Mouse (Mus musculus): ENCODE data around the gene Olfr1124.
"Not testable (repeated sequence)": the region's sequence is repeated elsewhere in the genome, so short reads cannot be mapped to it uniquely, and the experiment has no call there.

The Olfr1124 gene

GRCm38 (mm10) chr2:87429975-87430374, at the start of gene Olfr1124:
Olfr1124 (plus strand) TSS chr2:87430275.
- in situ Hi-C loops (cut with MseI, MboI), result no loop called here

GRCm38 (mm10) chr2:87383935-87384334, 46.1 kb upstream of the Olfr1124 start:
- in situ Hi-C loops (cut with MseI, MboI), result no loop called here

DNA sequence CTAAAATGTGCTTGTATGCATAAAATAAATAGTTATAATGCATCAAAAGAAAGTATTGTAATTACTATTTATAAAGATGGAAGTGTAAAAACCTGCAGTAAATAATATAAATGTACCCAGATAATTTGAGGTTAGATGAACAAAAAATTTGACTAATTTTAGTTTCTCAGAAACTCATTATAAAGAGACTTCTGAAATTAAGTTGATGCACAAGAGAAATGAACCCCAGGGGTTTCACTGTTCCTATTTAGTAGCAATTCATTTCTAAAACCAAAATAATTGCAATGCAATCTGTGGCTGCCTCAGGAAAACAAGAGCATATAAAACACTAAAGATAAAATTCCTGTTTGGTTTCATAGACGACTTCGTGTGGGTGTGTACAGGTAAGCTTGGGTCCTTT, 44.5 kb upstream of the Olfr1124 start, which contains the start of gene Olfr1122:
Gene Olfr1122 (plus strand): TSS at position 301 of the 400 bp plus-strand sequence.
- in situ Hi-C loops (cut with MseI, MboI), result no loop called here

GRCm38 (mm10) chr2:87393605-87394004, 36.5 kb upstream of the Olfr1124 start:
- in situ Hi-C loops (cut with MseI, MboI), result not testable (repeated sequence)

DNA sequence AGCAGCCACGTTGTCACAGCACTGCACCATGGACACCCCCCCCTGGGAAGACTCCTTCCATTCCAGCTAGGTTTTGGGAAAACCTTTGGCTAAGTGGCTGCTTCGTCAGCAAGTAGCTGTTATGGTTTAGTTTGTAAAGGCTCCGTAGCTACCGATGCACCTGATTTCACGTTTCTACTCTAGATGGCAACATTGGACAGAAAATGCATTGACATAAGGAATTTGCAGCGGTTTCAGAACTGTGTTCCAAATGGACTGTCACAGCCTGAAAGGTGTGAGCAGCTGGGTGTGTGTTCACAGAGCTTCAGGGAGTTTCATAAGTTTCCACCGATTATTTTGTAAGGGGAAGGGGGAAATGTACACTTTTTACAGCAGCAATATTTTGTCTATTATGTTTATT, 35.4 kb upstream of the Olfr1124 start:
- in situ Hi-C loops (cut with MseI, MboI), result not testable (repeated sequence)

GRCm38 (mm10) chr2:87416335-87416734, 13.7 kb upstream of the Olfr1124 start, which contains the start of gene Olfr1123:
Olfr1123 (plus strand) TSS chr2:87416635.
- in situ Hi-C loops (cut with MseI, MboI), result no loop called here

DNA sequence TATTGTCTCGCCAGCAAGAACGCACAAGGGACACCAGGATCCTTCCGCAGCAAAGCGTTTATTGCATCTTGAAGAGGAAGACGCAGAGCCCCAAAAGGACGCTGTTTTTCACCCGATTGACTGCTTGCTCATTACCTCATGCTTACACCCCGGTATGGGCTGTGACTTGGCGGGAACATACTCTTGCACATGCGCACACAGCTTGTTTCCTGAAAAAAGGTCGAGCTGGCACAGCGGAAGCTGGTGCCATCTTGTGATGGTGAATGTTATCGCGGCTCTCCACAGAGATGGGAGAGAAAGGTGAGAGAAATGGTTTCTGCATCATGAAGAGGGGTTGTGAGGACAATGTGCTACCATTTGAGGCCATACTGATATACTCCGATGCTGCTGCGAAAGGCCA, 7.7 kb downstream of the Olfr1124 start:
- in situ Hi-C loops (cut with MseI, MboI), result no loop called here

- in situ Hi-C loops (cut with MseI, MboI), result no loop called here
Observed at GRCm38 (mm10) chr2:87453662-87454061, 23.6 kb downstream of the Olfr1124 start, which contains the start of gene Olfr1126. Olfr1126 (plus strand) TSS chr2:87453962.

DNA sequence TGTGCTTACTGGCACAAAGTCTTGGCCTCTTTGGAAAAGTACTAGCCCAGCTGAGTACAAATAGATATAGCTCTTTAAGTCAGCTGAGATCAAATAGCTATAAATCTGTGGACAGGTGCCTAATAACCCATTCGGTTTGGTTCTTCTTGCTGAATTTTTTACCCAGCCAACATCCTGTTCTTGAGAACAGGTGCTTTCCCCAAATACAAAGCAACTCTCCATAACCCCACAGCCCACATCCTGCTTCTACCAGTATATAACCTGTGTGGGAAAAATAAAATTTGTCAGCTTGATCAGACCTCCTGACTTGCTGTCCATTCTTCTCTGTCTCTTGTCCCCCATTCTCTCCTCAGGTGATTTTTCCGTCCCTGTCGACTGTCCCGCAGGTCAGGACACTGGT, 31.7 kb downstream of the Olfr1124 start:
- in situ Hi-C loops (cut with MseI, MboI), result no loop called here

GRCm38 (mm10) chr2:87480207-87480606, 50.1 kb downstream of the Olfr1124 start:
- in situ Hi-C loops (cut with MseI, MboI), result no loop called here

DNA sequence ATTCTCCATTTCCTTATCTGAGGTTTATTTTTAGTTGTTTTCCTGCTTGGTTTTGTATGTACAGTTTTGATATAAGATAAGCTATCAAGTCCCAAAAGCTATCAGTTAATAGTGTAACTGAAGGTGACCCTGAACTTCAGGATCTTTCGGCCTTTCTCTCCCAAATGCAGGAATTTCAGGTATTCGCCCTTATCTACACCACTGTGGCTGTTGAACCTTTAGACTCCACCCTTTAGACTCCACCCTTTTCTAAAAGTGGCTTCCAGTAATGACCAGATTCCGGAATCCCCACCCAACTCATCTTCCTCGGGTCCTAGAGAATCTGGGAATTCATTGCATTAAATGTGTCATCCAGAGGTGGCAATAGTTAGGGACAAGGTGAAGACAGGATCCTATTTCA, 51.1 kb downstream of the Olfr1124 start:
- in situ Hi-C loops (cut with MseI, MboI), result no loop called here

DNA sequence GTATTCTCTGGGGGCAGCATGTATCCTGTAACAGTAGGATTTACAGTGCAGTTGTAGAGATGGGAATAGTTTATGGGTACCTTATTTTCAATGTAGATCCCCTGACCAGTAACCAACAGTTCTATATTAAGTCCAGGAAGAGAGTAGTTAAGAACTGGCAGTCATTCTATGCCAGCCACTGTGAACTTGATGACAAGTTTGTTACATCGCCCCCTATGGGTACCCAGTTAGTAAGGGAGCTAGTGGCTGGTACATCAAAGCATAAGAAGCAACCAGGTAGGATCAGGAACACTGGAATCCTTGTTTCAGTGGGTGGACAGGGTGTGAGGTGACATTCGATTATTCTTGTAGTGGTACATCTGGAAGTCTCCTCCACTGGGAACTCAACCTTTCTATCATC, 52.2 kb downstream of the Olfr1124 start:
- in situ Hi-C loops (cut with MseI, MboI), result no loop called here
